Mouse (Mus musculus) cerebellum, adult 9-11 months (tissue): Measurements from ENCODE around the gene Jun.
A peak's percentile ranks its signal among the peaks of the same experiment; 100 is the strongest.

Experiments
- DNase-seq: peaks from one replicate; pipeline ENCODE4 v3.0.0; 2022

Gene Jun

GRCm38 (mm10) chr4:95070407-95070806 lies 18.4 kb upstream of the Jun start:
- no peak for DNase-seq

- no peak for DNase-seq
Observed at GRCm38 (mm10) chr4:95068045-95068948, 16.3 kb upstream of the Jun start.

GRCm38 (mm10) chr4:95063609-95064210 lies 11.7 kb upstream of the Jun start:
- no peak for DNase-seq

GRCm38 (mm10) chr4:95062873-95063272 lies 10.9 kb upstream of the Jun start:
- no peak for DNase-seq

- DNase-seq, result peak; percentile 11
Observed at GRCm38 (mm10) chr4:95057264-95057663, 5.2 kb upstream of the Jun start.

GRCm38 (mm10) chr4:95055276-95055675 lies 3.3 kb upstream of the Jun start:
- DNase-seq, result peak; percentile 11

- DNase-seq, result no peak
Observed at GRCm38 (mm10) chr4:95054336-95054735, 2.3 kb upstream of the Jun start.

- peak; percentile 79 for DNase-seq
Observed at GRCm38 (mm10) chr4:95053791-95054117, 1.7 kb upstream of the Jun start.

- peak; percentile 95 for DNase-seq
Observed at GRCm38 (mm10) chr4:95053041-95053790, 1.2 kb upstream of the Jun start.

- DNase-seq, result peak; percentile 81
Observed at GRCm38 (mm10) chr4:95051311-95051871, 631 bp downstream of the Jun start.

- peak; percentile 79 for DNase-seq
Observed at GRCm38 (mm10) chr4:95050518-95051278, 1.3 kb downstream of the Jun start.

- DNase-seq, result peak; percentile 87
Observed at GRCm38 (mm10) chr4:95049884-95050517, 2.0 kb downstream of the Jun start.

GRCm38 (mm10) chr4:95049153-95049552 lies 2.9 kb downstream of the Jun start:
- peak; percentile 9 for DNase-seq

GRCm38 (mm10) chr4:95048731-95049100 lies 3.3 kb downstream of the Jun start:
- DNase-seq, result peak; percentile 10

- DNase-seq, result peak; percentile 11
Observed at GRCm38 (mm10) chr4:95048021-95048730, 3.8 kb downstream of the Jun start.

- DNase-seq, result no peak
Observed at GRCm38 (mm10) chr4:95045133-95045532, 6.9 kb downstream of the Jun start.

GRCm38 (mm10) chr4:95044721-95045120 lies 7.3 kb downstream of the Jun start:
- DNase-seq, result no peak

- DNase-seq, result no peak
Observed at GRCm38 (mm10) chr4:95038024-95038423, 14.0 kb downstream of the Jun start.

GRCm38 (mm10) chr4:95031158-95031557 lies 20.9 kb downstream of the Jun start:
- no peak for DNase-seq

GRCm38 (mm10) chr4:95025847-95026600 lies 26.0 kb downstream of the Jun start:
- no peak for DNase-seq
